Mouse (Mus musculus) megakaryocyte, embryonic 14.5 days (primary cell): ENCODE results near the gene Avpr2.

Source experiments
- FLI1 ChIP-seq: IDR thresholded peaks from 2 replicates; pipeline ENCODE4 v1.6.1; 2012; ENCODE audit warnings: low read length, inconsistent platforms, mixed read lengths
- GATA1 ChIP-seq: IDR thresholded peaks from 3 replicates; pipeline ENCODE4 v1.6.1; 2012; ENCODE audit warnings: mixed read lengths, low read length, inconsistent platforms, borderline replicate concordance

DNA sequence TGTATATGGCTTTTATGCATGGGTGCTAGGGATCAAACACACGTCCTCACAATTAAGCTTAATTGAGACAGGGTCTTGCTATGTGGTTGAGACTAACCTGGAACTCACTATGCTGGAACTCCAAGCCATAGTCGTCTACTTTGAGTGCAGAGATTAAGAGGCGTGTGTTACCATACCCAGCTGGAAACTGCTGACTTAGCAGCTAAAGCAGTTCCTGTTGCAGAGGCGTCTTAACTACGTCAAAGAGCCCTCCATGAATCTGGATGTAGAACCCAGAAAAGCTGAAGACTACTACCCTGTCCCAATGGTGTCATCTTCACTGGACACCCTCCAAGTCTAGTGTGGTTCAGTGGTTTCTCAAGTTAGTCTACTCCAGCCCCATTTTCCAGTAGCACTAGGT, 26.7 kb downstream of the Avpr2 start:
- TF ChIP-seq FLI1 = no peak
- no peak for TF ChIP-seq GATA1
